Mouse (Mus musculus) lung, postnatal 36 days (tissue): ENCODE results near the gene Secisbp2.
"Not testable (repeated sequence)": the region's sequence is repeated elsewhere in the genome, so short reads cannot be mapped to it uniquely, and the experiment has no call there.

Experiments used
- DNase-seq: peaks from one replicate; pipeline ENCODE4 v3.0.0; 2022; ENCODE audit warnings: mixed read lengths

The Secisbp2 gene

DNA sequence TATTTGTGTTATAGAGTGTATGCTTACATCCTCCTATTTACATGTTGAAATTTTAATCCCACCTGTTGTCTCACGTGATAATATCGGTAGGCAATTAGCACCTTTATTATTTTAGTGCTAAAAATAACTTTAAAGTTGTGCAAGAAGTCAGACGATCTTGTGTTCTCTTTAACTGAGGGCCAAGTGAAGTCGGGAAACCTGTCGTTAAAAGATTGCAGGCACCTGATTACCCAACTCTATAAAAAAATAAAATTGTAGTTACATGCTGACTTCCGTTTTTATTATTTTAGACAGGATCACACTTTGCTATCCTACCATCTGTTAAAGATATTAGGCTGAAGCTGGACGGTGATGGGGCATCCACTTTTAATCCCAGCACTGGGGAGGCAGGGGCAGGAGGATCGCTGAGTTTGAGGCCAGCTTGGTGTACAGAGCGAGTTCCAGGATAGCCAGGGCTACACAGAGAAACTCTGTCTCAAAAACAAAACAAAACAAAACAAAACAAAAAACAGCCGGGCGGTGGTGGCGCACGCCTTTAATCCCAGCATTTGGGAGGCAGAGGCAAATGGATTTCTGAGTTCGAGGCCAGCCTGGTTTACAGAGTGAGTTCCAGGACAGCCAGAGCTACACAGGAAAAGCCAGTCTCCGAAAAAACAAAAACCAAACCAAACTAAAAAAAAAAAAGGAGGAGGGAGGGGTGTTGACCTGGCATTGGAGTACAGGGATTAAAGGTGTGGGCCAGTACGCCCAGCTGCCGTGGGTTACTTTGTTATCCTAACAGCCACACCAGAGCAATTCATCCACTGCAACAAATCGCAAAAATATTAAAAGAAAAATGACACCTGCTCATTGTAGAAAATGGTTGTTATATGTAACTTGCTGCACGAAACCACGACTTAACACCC is 7.3 kb upstream of the Secisbp2 start:
- no peak for DNase-seq

GRCm38 (mm10) chr13:51644829-51645789 is 6.4 kb upstream of the Secisbp2 start, which contains the start of gene Cks2:
Gene Cks2, plus strand, starts transcription at chr13:51645232.
- peak; percentile 99 for DNase-seq

DNA sequence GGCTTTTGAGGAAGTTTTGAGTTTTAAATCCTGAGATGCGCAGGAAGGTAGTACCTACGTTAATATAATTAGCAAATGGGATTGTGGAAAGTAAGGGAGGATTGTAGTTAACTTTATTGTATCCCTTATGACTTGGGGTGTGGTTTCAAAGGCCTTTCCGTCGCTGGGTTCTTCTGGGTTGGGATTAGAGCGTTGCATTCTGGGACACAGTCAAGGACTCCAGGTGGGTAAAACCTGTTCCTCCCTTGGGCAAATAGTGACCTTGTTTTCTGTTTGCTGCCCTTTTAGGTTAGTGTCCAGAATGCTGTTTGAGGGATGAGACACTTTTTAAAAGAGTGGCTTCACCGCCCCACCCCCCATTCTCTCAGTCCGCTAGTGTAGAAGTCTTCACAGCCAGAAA is 5.6 kb upstream of the Secisbp2 start:
- peak; percentile 9 for DNase-seq

- no peak for DNase-seq
Observed at GRCm38 (mm10) chr13:51646362-51647027, 5.0 kb upstream of the Secisbp2 start.

DNA sequence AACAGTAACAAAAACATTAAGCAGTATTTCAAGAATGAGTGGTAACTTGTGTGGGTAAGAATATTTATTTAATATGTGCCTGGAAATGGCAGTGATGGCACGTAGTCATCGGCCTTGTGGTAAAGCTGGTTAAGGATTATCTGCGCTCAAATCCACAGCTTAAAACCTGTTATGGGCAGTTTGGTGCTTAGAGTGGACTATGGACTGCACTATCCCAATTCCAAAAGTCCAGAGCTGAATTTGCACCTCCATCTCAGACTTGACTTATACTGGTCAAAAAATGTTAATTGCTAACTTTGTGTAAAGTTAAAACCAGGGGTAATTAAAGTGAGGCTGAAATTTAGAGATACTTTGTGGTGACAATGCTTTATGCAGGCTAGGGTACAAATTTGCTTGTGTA is 3.7 kb upstream of the Secisbp2 start:
- no peak for DNase-seq

DNA sequence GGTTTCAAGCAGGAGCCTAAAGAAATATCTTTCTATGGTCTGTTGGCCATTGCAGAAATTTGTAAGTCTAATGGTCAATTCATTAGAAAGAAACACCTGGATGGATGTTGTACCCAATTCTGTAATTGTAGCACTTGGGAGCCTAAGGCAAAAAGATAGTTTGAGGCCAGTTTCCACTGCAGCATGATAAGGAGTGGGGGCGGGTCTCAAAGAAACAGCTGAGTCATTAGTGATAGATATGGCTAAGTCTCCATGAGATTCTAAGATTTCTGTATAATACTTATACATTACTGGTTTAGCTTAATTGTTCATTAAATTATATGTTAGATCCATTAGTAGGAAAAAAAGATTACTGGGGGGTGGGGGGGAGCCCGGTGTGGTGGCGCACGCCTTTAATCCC is 3.3 kb upstream of the Secisbp2 start:
- no peak for DNase-seq

DNA sequence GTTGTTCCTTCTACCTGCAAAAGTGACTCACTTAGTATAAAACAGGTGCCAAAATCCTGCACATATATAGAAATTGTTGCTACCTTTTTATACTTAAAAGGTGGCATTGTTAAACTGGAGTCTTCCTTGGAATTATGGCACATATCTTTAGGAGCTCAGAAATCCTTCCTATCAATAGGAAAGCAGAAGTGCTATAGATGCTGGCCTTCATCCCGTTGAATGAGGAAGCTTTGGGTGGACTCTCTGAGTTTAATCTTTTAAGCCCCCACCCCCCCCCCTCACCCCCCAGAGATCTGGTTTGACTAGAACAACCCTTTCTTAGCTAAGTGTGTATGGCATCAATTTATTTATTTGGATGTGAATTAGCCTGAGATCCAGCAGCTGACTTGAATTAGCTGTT is 1.8 kb upstream of the Secisbp2 start:
- DNase-seq = no peak

DNA sequence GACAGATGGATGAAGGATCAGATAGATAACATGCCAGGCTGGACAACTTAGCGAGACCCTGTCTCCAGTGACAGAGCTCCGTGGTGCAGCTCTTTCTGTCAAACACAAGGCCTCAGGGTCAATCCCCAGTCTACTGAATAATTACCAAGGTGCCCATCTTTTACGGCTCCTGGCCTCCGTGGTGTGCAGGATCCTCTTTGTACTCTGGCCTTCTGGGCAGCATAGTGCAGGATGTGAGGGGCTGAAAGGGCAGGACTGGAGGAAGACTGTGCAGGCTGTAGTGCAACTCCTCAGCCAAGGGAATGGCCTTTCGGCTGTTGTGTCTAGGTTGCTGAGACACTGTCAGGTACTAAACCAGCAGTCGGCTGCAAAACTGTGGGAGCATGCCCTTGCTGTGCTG is 1.7 kb downstream of the Secisbp2 start:
- no peak for DNase-seq

DNA sequence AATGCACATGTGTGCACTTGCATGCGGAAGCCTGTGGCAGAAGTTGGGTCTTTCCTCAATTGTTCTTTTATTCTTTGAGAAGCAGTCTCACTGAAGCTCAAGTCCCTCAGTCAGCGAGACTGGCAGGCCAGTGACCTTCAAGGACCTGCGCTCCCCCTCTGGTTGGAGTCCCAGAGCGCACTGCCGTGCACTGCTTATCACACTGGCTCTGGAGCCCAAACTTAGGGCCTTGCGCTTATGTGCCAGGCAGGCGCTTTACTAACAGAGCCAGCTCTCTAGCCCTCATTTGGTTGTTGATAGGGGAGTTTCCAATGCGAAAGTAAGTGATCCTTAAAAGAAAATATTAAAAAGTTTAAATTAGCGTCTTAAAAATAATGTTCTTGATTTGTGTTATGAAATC is 2.5 kb downstream of the Secisbp2 start:
- no peak for DNase-seq

DNA sequence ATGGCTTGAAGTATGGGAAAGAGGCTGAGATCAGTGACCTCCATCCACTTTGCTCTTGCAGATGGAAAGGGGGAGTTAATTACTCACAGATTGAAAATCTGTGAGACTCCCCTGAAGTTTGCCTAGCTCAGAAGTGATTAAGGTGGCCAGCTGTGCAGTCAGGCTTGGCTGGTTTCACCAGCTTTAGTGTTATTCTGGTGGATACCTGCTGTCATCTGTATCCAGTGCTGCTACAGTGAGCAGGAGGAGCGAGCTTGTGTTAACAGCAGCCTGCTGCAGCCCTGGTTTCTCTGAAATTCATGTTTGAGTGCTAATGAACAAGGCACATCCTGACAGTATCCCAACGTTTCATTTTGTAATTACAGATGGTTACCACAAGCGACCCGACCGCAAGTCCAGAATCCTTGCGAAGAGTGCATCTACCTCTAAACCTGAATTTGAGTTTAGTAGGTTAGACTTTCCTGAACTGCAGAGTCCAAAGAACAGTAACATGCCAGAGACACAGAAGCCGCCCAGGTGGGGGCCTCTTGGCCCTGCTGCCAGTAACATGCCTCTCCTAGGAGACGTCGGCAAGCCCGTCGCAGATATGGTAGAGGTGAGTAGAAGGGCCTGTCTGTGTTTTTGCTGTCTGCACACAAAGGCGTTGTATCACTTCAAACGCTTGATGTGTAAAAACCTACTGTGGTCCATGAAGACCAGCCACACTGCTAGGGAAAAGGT is 5.2 kb downstream of the Secisbp2 start:
- DNase-seq = no peak

GRCm38 (mm10) chr13:51658094-51658493 is 6.6 kb downstream of the Secisbp2 start:
- DNase-seq = no peak

- no peak for DNase-seq
Observed at GRCm38 (mm10) chr13:51659573-51659972, 8.1 kb downstream of the Secisbp2 start.

GRCm38 (mm10) chr13:51663561-51663960 is 12.1 kb downstream of the Secisbp2 start:
- DNase-seq = no peak

- not testable (repeated sequence) for DNase-seq
Observed at GRCm38 (mm10) chr13:51668195-51668594, 16.7 kb downstream of the Secisbp2 start.

- DNase-seq = no peak
Observed at GRCm38 (mm10) chr13:51676641-51677040, 25.1 kb downstream of the Secisbp2 start.

DNA sequence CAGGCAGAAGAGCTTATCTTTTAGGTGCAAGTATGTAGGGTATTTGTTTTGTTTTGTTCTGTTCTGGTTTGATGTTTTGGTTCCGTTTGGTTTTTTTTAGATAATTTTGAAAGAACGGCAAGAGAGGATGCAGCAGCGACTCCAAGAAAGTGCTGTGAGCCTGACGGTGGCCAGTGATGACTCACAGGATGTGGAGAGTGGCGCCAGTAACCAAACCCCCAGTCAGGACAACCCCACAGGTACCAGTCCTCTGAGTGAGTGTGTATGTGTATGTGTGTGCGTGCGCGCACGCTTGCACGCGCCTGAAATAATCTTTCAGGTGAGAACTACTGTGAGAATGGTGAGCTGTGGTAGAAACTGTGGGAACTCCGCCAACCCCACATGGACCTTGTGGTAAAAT is 25.5 kb downstream of the Secisbp2 start:
- no peak for DNase-seq

- no peak for DNase-seq
Observed at GRCm38 (mm10) chr13:51677630-51678185, 26.2 kb downstream of the Secisbp2 start.

GRCm38 (mm10) chr13:51678687-51679086 is 27.2 kb downstream of the Secisbp2 start:
- DNase-seq = no peak

GRCm38 (mm10) chr13:51679332-51679731 is 27.8 kb downstream of the Secisbp2 start:
- DNase-seq = no peak

GRCm38 (mm10) chr13:51681076-51681475 is 29.6 kb downstream of the Secisbp2 start:
- DNase-seq = no peak

DNA sequence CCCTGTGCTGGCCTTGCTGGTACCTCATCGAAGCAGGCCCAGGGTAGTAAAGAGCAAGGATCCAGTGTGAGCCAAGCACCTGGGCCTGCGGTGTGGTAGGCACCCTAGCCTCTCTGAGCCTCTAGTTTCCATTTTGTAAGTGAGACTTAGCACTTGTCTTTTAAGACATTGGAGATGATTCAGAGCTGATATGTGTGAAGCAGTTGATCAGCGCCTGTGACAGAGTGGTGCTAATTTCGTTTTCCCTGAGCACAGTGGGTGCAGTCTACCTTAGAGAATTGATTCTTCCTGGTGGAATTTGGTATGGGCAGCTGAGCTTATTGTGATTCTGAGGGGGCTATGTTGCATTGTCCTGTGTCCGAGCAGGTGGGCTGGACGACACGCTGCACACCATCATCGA is 30.1 kb downstream of the Secisbp2 start:
- no peak for DNase-seq
